Comparison of ENCODE assay signal across 19 mouse cellular contexts in the genomic region with DNA sequence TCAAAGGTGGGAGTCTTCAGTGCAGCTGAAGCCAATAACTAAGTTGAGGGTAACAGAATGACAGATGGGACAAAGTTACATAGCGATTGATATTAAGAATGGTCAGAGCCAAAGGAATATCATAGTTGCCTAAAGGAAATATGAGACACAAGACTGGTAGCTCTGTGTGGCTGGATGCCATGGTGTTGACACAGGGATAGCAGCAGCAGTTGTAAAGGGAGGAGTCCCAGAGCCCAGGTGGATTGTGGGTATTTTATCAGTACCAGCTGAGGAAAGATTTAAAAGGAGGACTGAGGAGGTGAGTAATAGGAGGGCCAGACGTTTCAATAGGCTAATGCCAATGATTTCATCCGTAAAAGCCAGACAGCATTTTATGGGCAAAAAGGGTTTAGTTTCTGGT. TPM values are rescaled to one million over a fixed set of nuclear protein-coding genes. Genes with fewer than 3 reads are reported as not detected.
A peak's percentile ranks its signal among the peaks of the same experiment; 100 is the strongest.
DNase-seq lines count a peak whose midpoint lies in the region; ATAC-seq and TF ChIP-seq lines count a peak whose summit lies in the region.
"Had no signal": no experiment of that assay in that cellular context is flagged by ENCODE, and none has a peak within 500 bp of the region (broad histone marks: within the 10 kb centered on the region; RNA-seq: fewer than 3 reads in every experiment).

No protein-coding gene starts in this region.

- H3K4me3 ChIP-seq in liver, adult 2 months (ENCODE audit: insufficient read depth, low read depth, low read length): no peak overlapping the region
- H3K4me3 ChIP-seq in liver, embryonic 11.5 days (ENCODE audit: low read depth, low read length): no peak overlapping the region
- H3K4me3 ChIP-seq: embryonic facial prominence, embryonic 10.5 days; forebrain, embryonic 10.5 days; heart, embryonic 15.5 days; hindbrain, embryonic 10.5 days had no signal

- no peak overlapping the region; the same call in 1 of the 2 replicates for H3K27ac ChIP-seq in liver, adult 2 months (replicated peaks; ENCODE audit: insufficient read depth, low read depth, low read length)
- no peak overlapping the region for H3K27ac ChIP-seq in liver, embryonic 11.5 days (ENCODE audit: low read depth, low read length)
- H3K27ac ChIP-seq: embryonic facial prominence, embryonic 10.5 days; forebrain, embryonic 10.5 days; heart, embryonic 15.5 days; hindbrain, embryonic 10.5 days; hindbrain, embryonic 14.5 days had no signal

- DNase-seq in adrenal gland, postnatal 14 days: peak; percentile 38
- DNase-seq in adrenal gland, adult 18-20 months (ENCODE audit: low spot score in 2 of 2): no peak
- peak; percentile 45 for DNase-seq in liver, adult 2 months (ENCODE audit: extremely low read depth, low read depth, low spot score)
- DNase-seq in liver, embryonic 11.5 days (ENCODE audit: low spot score): no peak
- peak; percentile 7 for DNase-seq in brain, embryonic 14.5 days (ENCODE audit: low read depth)
- no peak for DNase-seq in spleen, postnatal 36 days (ENCODE audit: low spot score in 2 of 2)
- no peak for DNase-seq in Muller cell, postnatal 12 days (ENCODE audit: inconsistent ontology term)
- DNase-seq: adrenal gland, postnatal 25 days; cerebellum, adult 2 months; cerebellum, postnatal 10 days; gastrocnemius, postnatal 10 days had no signal

- H3K9ac ChIP-seq in liver, adult 2 months (ENCODE audit: low read depth, low read length): no peak overlapping the region
- no peak overlapping the region for H3K9ac ChIP-seq in liver, embryonic 11.5 days (ENCODE audit: low read depth, low read length)
- H3K9ac ChIP-seq: heart, embryonic 15.5 days; hindbrain, embryonic 14.5 days had no signal

- no peak overlapping the region for H3K4me2 ChIP-seq in liver, embryonic 11.5 days
- H3K4me2 ChIP-seq: heart, embryonic 11.5 days; heart, embryonic 15.5 days; hindbrain, embryonic 14.5 days had no signal

- 87% methylated on average over 3 of the region's 3 CpGs for WGBS in liver, adult 2 months
- 88% methylated on average over 3 of the region's 3 CpGs for WGBS in liver, embryonic 11.5 days

- no peak for TF ChIP-seq POLR2A in liver, adult 2 months (IDR thresholded peaks at IDR 0.05; ENCODE audit: extremely low read depth, insufficient read depth, low read length)
- TF ChIP-seq POLR2A in brain, embryonic 14.5 days (IDR thresholded peaks at IDR 0.05; ENCODE audit: borderline replicate concordance, extremely low read depth, insufficient read depth, insufficient read length, poor library complexity, severe bottlenecking): no peak

- TF ChIP-seq CTCF in liver, adult 2 months (IDR thresholded peaks at IDR 0.05; ENCODE audit: low read depth, low read length): no peak
- TF ChIP-seq CTCF in brain, embryonic 14.5 days (IDR thresholded peaks at IDR 0.05; ENCODE audit: borderline replicate concordance, extremely low read depth, insufficient read depth, insufficient read length): no peak

- H3K9me3 ChIP-seq in liver, embryonic 11.5 days (ENCODE audit: control insufficient read depth, low read length): no peaks in the 10 kb centered on the region
- H3K9me3 ChIP-seq: embryonic facial prominence, embryonic 10.5 days; forebrain, embryonic 10.5 days; heart, embryonic 15.5 days; hindbrain, embryonic 10.5 days had no signal

- H3K4me1 ChIP-seq in liver, adult 2 months (ENCODE audit: control insufficient read depth, insufficient read depth, low read length): no peaks in the 10 kb centered on the region
- no peaks in the 10 kb centered on the region for H3K4me1 ChIP-seq in liver, embryonic 11.5 days (replicated peaks; ENCODE audit: control insufficient read depth, insufficient read depth, low read length)
- H3K4me1 ChIP-seq: embryonic facial prominence, embryonic 10.5 days; forebrain, embryonic 10.5 days; heart, embryonic 15.5 days; hindbrain, embryonic 10.5 days had no signal

- ATAC-seq in liver, embryonic 11.5 days (replicated peaks; ENCODE audit: low FRiP score): no peak

- H3K36me3 ChIP-seq in liver, adult 2 months (ENCODE audit: control insufficient read depth, insufficient read depth, low read length): no peaks in the 10 kb centered on the region
- H3K36me3 ChIP-seq in liver, embryonic 11.5 days (ENCODE audit: control insufficient read depth, insufficient read depth, low read length): no peaks in the 10 kb centered on the region
- H3K36me3 ChIP-seq: embryonic facial prominence, embryonic 10.5 days; forebrain, embryonic 10.5 days; heart, embryonic 15.5 days; hindbrain, embryonic 10.5 days had no signal

- no peaks in the 10 kb centered on the region for H3K27me3 ChIP-seq in liver, adult 2 months (ENCODE audit: control insufficient read depth, insufficient read depth, low read length)
- no peaks in the 10 kb centered on the region for H3K27me3 ChIP-seq in liver, embryonic 11.5 days (replicated peaks; ENCODE audit: control insufficient read depth, insufficient read depth, low read length)
- H3K27me3 ChIP-seq: heart, embryonic 15.5 days had no signal

- no peaks in the 10 kb centered on the region for H3K79me2 ChIP-seq in liver, adult 2 months (ENCODE audit: control insufficient read depth, insufficient read depth, low read length)

RNA-seq across cellular contexts. Expression of a gene that starts 59.4 kb away (rescaled TPM):
- 15.6 and 16.5 TPM in 2 replicates for total RNA-seq in adrenal gland, postnatal 14 days (2021)
- 10 to 100 TPM in 1 of 2 experiments, 1 to 10 TPM in 1; 8.7 to 12.8 TPM for total RNA-seq in adrenal gland, adult 18-20 months (2021)
- total RNA-seq in liver, adult 2 months (2014; rRNA removed): 1.1 and 1.7 TPM in 2 replicates
- 0.44 and 0.62 TPM in 2 replicates for polyA plus RNA-seq in liver, adult 2 months (2012; rRNA removed)
- 4.9 and 6.0 TPM in 2 replicates for polyA plus RNA-seq in liver, embryonic 11.5 days (2014; fragmentation: Nextera tagmentation; extraction: Ambion mirVana)
- polyA plus RNA-seq in brain, embryonic 14.5 days (2012; rRNA removed): 1.2 and 2.7 TPM in 2 replicates
- total RNA-seq: MEL had no signal
- polyA plus RNA-seq: C2C12 had no signal

Comparison
In these comparisons a context has a peak if more than half of its experiments do, and no peak if none do; other contexts are left out.
1. DNase-seq: peak in adrenal gland, postnatal 14 days (single experiment), liver, adult 2 months (single experiment) and brain, embryonic 14.5 days (single experiment); none in adrenal gland, adult 18-20 months (0 of 2), liver, embryonic 11.5 days (single experiment), spleen, postnatal 36 days (0 of 2) and Muller cell, postnatal 12 days (single experiment).